Mouse (Mus musculus) right cerebral cortex, postnatal 4 days (tissue): ENCODE measurements around the gene Kremen1.
A peak's percentile ranks its signal among the peaks of the same experiment; 100 is the strongest.

ENCODE experiments used
- DNase-seq: peaks from one replicate; pipeline ENCODE4 v3.0.0-alpha.2; 2022

The Kremen1 gene

GRCm38 (mm10) chr11:5261508-5262392 lies at the start of gene Kremen1:
Gene Kremen1 (minus strand): TSS chr11:5261558.
- DNase-seq: peak; percentile 96

- DNase-seq: no peak
Observed at GRCm38 (mm10) chr11:5307024-5307905, 45.9 kb upstream of the Kremen1 start.

GRCm38 (mm10) chr11:5306017-5306416 lies 44.7 kb upstream of the Kremen1 start:
- DNase-seq: no peak

GRCm38 (mm10) chr11:5304526-5304925 lies 43.2 kb upstream of the Kremen1 start:
- DNase-seq: no peak

- DNase-seq: no peak
Observed at GRCm38 (mm10) chr11:5298007-5298372, 36.6 kb upstream of the Kremen1 start.

- DNase-seq: no peak
Observed at GRCm38 (mm10) chr11:5297148-5298006, 36.0 kb upstream of the Kremen1 start.

- no peak for DNase-seq
Observed at GRCm38 (mm10) chr11:5296576-5297115, 35.3 kb upstream of the Kremen1 start.

GRCm38 (mm10) chr11:5294805-5295204 lies 33.4 kb upstream of the Kremen1 start:
- DNase-seq: no peak

GRCm38 (mm10) chr11:5290691-5291090 lies 29.3 kb upstream of the Kremen1 start:
- DNase-seq: peak; percentile 78

- DNase-seq: no peak
Observed at GRCm38 (mm10) chr11:5289826-5290580, 28.6 kb upstream of the Kremen1 start.

- no peak for DNase-seq
Observed at GRCm38 (mm10) chr11:5283987-5284386, 22.6 kb upstream of the Kremen1 start.

GRCm38 (mm10) chr11:5280932-5281331 lies 19.6 kb upstream of the Kremen1 start:
- DNase-seq: no peak

- DNase-seq: no peak
Observed at GRCm38 (mm10) chr11:5278463-5278862, 17.1 kb upstream of the Kremen1 start.

- no peak for DNase-seq
Observed at GRCm38 (mm10) chr11:5277307-5277971, 16.1 kb upstream of the Kremen1 start.

GRCm38 (mm10) chr11:5275216-5275615 lies 13.9 kb upstream of the Kremen1 start:
- no peak for DNase-seq

GRCm38 (mm10) chr11:5272536-5273234 lies 11.3 kb upstream of the Kremen1 start:
- DNase-seq: no peak

- DNase-seq: no peak
Observed at GRCm38 (mm10) chr11:5272066-5272360, 10.7 kb upstream of the Kremen1 start.

- DNase-seq: no peak
Observed at GRCm38 (mm10) chr11:5271274-5272065, 10.1 kb upstream of the Kremen1 start.

GRCm38 (mm10) chr11:5269846-5270461 lies 8.6 kb upstream of the Kremen1 start:
- no peak for DNase-seq
